Mouse (Mus musculus) CD4-positive, CD25-positive, alpha-beta regulatory T cell, adult 2 months (primary cell): Measurements from ENCODE around the gene Tbc1d23.

ENCODE experiments used
- DNase-seq: peaks from one replicate; pipeline ENCODE4 v3.0.0-alpha.2; 2012; ENCODE audit warnings: low read depth, low spot score

Gene Tbc1d23

DNA sequence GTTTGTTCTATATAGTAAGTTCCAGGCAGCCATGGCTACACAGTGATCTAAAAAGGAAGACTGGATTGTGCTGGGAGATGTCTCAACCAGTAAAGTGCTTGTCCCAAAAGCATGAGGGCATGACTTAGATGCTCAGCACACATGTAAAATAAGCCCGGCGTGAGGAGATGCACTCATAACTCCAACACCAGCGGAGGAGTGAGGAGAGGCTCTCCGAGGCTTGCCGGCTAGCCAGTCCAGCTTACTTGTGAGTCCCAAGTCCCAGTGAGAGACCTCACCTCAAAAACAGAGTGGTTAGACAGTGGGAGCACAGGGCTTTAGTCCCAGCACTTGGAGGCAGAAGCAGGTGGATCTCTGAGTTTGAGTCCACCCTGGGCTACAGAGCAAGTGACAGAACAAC is 66.1 kb downstream of the Tbc1d23 start:
- DNase-seq: no peak

DNA sequence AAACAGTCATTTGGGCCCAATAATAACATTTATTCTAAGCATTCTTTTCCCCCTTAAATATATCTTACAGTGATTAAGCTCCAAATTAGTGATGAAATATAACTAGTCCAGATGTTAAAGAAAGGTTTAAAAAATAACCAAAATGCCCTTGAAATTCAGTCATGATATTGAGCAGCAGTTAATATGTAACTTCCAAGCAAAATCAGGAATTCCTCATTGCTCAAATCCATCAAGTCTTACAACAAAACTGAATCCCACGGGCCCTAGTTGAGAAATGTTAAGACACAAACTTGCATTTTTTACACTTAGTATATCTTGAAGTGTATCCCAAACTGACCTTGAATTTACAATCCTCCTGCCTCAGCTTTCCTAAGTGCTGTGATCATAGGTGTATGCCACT is 67.6 kb downstream of the Tbc1d23 start:
- no peak for DNase-seq

DNA sequence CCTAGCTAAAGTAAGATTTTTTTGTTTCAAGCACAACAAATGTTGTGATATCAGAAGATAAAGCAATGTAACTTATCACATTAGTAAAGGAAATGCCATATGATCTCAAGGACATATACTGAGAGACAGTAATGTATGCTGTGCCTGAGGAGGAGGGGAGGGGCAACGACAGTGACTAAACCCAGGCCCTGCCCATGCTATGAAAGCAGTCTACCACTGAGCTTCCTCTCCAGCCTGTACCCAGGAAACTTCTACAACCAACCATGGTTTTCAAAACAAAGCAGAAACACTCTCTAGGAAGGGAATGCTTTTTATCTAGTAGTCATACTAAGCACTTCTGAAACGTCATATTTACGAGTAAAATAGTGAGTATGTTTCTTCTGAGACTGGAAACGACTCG is 68.5 kb downstream of the Tbc1d23 start:
- no peak for DNase-seq

DNA sequence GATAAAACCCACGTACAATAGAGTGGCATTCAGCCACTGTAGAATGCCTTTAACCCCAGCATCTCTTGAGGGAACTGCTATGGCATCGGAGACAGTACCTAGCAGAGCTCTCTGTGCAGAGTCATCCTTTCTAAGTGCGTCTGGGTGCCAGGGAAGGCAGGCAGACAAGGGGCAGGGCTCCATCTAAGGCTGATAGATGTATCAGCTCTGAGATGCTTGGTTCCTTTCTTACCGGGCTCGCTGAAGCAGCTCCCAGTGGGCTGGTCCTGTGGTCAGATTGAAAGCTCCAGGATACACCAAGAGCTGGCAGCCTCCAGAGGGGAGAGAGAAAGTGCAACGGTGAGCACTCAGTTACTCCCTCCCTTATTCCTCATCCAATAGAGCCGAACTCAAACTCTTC is 71.5 kb downstream of the Tbc1d23 start:
- DNase-seq: no peak

DNA sequence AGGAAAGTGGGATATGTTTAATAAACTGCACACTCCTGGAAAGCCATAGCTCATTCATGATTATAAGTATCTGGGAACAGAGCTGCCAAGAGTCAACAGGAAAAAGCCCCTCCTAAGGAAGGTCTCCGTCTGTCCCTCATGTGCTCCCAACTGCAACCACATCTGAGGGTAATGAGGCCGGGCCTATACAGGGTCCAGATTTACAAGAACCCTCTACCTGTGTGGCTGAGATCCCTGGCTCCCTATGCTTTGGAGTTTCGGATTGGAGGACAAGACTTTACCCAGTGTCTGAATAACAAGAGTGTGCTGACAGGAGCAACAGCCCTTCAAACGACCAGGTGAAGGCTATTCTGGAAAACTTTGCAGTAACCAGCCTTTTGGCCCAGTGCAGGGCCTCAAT is 73.6 kb downstream of the Tbc1d23 start:
- no peak for DNase-seq

DNA sequence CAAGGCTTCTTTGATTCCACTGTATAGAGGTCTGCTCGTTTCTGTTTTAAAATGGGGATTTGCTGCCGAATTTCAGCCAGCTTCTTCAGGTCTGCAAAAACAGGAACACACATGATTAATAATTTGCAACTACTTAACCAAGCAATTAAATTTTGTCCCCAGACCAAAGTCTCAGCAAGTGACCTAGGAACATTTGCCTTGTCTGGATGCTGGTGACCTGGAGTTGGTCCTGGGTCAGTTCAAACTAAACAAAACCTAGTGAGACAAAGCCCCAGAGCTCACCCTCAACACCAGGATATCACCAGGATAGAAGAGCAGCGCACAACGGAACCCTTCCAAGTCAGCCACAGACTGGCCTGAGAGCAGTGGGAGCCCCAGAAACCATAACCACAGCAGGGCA is 74.2 kb downstream of the Tbc1d23 start:
- DNase-seq: no peak

DNA sequence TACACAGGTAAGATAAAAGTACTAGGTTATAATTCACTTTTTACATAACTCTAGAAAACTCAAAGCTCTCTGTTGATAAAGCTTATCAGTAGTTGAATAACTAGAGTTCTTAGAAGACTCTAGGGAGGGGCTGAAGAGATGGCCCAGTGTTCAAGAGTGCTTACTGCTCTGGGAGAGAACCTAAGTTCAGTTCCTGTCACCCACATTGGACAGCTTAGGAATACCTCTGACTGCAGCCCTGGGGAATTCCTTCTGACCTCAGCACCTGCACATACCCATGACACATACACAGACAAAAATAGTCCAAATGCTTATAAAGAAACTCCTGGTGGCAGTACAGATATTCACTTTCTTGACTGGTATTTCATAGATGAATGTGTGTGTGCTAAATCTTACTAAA is 75.4 kb downstream of the Tbc1d23 start:
- DNase-seq: no peak

DNA sequence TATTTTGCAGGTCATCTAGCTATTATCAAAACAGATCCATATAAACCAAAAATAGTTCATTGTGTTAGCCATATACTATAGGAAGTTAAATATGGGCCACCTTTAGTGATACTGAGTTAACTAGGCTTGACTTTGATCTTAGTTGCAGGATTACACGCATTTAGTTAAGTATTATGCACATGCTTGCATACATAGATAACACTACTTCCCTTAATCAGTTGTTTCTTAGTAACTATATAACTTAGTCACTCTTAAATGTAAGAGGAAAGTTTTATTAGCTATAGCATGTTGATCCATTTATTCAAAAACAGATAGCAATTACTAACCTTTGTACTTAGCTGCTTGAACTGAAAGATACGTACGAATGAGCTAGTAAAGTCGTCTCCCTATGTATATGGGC is 79.9 kb downstream of the Tbc1d23 start:
- DNase-seq: no peak

DNA sequence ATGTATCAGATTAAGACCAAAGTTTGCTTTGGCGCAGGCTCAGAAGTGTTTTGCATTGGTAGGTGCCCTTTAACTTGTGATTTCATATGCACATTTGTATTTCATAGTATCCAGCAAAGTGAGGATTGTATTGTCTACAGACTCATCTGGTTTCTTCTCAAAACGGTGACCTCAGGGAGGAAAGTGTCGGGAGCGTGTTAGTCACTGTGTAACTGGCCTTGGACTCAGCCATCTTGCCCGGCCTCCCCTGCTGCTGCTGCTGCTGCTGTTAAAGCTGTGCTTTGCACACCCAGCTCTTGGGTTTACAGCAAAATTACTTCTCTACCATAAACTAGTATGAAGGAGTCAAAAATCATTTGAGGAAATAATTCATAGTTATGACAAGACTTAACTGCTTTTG is 86.6 kb downstream of the Tbc1d23 start:
- no peak for DNase-seq

DNA sequence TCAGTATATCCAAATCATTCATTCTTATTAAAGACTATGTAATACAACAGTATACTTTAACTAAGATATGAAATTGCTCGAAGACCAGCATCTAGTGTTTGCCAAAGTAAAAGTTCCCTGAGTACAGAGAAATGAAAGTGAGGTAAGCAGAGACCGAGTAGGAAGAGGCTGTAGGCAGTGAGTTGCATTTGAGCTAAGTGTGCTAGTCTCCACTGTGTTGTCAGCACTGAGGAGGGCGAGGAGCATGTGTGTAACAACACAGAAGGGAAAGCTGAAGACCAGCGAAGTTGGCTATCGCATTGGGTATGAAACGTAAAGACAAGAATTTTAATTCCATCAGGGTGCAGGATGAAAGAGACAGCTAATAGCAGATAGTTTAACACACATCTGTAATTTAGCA is 97.7 kb downstream of the Tbc1d23 start:
- DNase-seq: no peak

DNA sequence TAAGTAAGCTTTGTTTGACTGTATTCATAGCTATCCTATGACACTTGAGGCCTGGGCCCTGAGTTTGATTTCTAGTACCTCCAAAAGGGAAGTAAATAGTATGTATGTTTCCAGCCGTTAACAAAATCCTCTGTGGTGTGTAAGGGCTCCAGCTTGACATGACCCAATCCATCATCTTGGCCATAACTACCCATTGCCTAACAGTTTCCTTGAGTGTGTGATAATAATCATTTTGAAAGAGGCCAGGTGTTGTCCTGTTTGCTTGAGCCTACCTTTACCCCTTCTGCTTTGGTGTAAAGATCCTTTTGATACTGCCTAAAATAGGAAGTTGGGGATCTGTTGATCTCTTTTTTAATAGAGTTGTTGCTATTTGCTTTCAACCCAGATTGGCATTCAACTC is 99.0 kb downstream of the Tbc1d23 start:
- no peak for DNase-seq

DNA sequence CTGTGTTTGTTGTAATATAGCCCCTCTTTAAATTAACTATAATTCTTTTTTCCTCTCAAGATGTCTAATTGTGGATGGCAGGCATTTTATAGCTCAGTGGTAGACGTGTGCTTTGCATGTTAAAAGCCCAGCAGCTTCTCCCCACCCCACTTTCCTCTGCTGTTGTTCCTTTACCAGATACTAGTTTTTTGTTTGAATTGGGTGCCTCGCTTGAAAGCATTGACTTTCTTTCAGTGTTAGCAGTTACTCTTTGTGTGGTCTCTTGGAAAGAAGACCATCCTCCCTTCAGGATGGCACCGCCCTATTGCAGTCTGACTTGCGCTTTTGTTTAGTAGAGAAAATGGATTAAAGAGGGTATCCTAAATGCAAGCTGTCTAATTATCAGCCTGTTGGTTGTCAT is 99.8 kb downstream of the Tbc1d23 start:
- DNase-seq: no peak

DNA sequence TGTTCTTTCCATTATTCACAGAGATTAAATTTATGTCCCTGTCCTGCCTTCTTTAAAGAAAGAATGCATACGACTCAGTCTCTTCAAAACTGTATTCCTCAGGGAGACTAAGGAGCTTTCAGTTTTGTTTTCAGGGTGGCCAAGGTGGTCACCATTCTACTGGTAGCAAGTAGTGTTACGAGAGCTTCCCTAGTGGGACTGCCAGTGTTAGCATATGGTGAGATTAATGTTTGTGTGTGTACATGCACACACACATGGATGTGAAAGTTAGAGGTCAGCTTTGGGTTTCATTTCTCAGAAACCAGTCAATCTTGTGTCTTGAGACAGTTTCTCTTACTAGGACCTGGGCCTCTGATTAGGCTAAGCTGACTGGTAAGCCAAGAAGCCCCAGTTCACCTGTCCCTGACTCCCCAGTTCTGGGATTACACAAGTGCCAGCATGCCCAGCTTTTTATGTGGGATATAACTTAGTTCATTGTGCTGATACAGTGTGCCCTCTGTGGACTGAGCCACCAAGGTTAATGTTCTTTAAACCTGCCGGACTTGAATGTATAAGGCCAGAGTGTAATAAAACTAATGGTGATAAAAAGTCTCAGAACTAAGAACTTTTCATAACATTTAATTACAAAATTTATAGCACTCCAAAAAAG is 100.4 kb downstream of the Tbc1d23 start:
- DNase-seq: no peak

DNA sequence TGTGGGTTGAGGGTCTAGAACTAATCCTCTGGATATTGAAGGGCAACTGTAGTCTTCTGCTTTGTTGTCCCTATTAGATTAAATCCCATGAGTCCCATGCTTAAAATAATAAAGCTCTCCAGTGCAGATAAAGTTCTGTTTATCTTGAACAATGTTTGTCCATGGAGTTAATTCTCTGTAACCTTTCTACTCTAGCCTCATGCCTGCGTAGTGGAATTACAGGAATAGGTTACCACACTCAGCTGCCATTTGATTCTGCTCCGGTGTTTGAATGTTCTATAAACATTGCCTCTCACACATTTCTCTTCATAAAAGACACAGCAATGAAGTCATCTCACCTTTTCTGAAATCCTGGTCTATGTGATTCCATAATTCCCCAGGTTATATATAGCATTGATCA is 103.5 kb downstream of the Tbc1d23 start:
- DNase-seq: no peak

DNA sequence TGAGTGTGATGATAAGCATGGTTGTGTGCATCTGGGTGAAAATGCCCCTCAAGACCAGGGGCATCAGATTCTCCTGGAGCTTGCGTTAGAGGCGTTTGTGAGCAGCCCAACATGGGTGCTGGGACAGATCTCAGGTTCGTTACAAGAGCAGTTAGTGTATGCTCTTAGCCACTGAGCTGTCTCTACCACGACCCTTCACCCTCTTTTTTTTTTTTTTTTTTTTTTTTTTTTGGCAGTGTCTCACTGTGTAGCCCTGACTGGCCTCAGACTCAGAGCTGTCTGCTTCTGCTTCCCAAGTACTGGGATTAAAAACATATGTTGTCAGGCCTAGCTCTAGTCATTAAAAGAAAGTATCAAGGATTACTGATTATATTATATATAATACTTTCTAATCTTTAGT is 105.0 kb downstream of the Tbc1d23 start:
- no peak for DNase-seq

DNA sequence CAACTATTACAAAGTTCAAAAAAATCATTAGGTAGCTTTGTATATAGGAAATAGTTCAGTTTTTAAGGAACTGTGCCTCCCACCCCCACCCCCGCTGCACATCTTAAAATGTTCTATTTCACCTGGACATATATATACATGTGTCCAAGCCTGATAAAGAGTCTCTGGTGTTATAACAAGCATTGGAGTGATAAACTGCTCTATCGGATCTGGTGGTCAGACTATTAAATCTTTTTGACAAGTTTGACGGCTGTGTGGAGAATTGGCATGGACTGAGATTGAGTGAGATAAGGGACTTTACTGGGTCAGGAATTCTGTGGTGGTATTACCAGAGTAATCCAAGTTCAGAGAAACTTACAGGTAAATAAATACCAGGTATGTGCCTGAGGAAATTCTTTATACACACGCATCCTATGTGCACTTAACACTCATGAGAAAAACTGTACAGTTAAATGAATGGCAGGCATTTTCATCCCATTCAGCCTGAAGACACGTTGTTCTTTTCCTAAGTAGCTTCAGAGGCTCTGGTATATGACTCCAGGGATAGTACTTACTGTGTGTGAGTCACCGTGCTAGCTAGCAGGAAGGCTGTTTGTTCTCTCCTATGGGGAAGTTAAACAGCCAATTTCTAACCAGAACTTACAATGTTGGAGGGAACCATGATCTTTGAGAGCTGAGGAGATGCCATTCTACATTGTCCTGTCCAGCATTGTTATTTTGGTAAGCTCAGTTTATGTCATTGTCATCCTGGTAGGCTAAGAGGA is 108.4 kb downstream of the Tbc1d23 start:
- no peak for DNase-seq

DNA sequence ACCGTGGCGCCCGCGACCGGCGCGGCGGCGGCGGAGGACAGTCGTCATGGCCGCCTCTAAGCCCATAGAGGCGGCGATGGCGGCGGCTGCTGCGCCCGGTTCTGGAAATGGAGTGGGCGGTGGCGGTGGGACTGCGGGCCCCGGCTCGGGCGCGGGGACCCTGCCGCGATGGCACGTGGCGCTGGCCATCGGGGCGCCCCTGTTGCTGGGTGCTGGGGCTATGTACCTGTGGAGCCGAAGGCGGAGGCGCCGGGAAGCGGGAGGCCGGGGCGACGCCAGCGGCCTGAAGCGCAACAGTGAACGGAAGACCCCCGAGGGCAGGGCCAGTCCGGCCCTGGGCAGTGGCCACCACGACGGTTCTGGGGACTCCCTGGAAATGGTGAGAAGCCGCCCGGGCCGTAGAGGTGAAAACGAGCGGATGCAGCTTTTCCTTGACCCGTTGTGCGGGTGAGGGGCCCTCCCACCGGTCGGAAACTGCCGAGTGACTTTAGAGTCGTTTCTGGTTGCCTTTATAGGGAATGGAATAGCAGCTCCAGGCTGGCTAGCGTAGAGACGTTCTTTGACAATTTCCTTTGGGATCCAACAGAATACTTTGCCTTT is 109.4 kb downstream of the Tbc1d23 start:
- DNase-seq: no peak

DNA sequence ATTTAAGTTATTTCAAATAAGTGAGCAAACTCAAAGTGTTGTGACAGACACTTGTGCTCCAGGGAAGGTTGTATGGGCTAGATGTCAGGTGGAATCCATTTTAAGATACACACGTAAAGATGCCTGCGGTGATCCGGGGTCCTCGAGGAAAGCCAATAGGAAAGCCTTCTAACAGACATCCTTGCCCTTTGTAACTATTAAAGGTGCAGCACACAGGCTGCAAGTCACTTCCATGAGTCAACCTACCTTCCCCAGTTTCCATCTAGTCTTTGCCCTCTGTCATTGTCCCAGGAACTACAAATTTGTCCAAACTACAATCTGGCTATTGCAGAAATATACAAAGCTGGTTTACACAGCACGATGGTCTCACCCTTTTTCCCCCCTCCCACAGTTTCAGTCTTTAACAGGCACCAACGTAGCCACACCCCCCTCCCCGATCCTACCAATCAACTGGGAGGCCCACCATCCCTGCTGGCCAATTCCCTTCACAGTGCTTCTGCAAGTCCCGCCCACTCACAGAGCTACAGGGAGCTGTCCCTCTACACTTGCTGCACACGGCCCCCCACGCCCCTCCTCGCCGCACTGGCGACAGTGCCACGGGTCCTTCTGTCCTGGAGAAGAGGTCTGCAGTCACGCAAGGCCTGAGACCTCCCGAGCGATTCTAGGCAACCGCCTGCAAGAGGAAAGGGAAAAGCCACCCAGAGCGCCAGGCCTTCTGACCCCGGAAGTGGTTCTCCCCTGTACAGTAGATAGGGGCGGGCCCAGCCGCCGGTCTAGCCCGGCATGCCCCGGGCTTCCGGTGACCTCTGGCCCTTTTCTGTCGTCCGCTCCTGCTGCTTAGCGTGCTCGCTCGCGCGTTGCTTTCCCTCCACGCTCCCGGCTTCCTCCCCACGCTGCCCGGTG is 110.1 kb downstream of the Tbc1d23 start, which contains the start of gene Tomm70a:
TSS of gene Tomm70a (plus strand) at position 791 of the 903 bp plus-strand sequence.
- DNase-seq: peak; percentile 93
